Mouse (Mus musculus) myocyte (in vitro differentiated cells): ENCODE results near the gene Pold3. TPM values are rescaled to one million over a fixed set of nuclear protein-coding genes. Genes with fewer than 3 reads are reported as not detected.

Experiments used
- H3K27me3 ChIP-seq: one replicate; pipeline ENCODE4 v1.6.1; 2011; ENCODE audit not compliant: control insufficient read depth, insufficient read depth, insufficient read length
- H3K36me3 ChIP-seq: one replicate; pipeline ENCODE4 v1.6.1; 2011; ENCODE audit not compliant: control insufficient read depth, insufficient read depth
- H3K4me2 ChIP-seq: one replicate; pipeline ENCODE4 v1.6.1; 2011; ENCODE audit warnings: low read depth, control low read depth
- H3K4me3 ChIP-seq: one replicate; pipeline ENCODE4 v1.5.1; 2011; ENCODE audit warnings: mild to moderate bottlenecking, control low read depth, moderate library complexity
- H3K79me2 ChIP-seq: one replicate; pipeline ENCODE4 v1.6.1; 2011; ENCODE audit not compliant: control insufficient read depth, insufficient read depth
- H3ac ChIP-seq: one replicate; pipeline ENCODE4 v1.6.1; 2011; ENCODE audit not compliant: control insufficient read depth, insufficient read length
- CEBPB ChIP-seq: IDR thresholded peaks from 2 replicates; pipeline ENCODE4 v1.6.1; 2011; ENCODE audit warnings: mild to moderate bottlenecking, moderate library complexity; ENCODE audit not compliant: poor library complexity, insufficient read depth, severe bottlenecking
- E2F4 ChIP-seq: IDR thresholded peaks from one replicate; pipeline ENCODE4 v1.6.1; 2011; ENCODE audit warnings: mild to moderate bottlenecking, control low read depth, moderate library complexity; ENCODE audit not compliant: insufficient read depth
- MAX ChIP-seq: IDR thresholded peaks from one replicate; pipeline ENCODE4 v1.6.1; 2011; ENCODE audit warnings: low read depth, mild to moderate bottlenecking, control low read depth
- MYOD1 ChIP-seq, 3 experiments: IDR thresholded peaks; one replicate each; pipeline ENCODE4 v1.6.1; 2011; ENCODE audit warnings: control low read depth in 2 of 3, low read depth in 2 of 3, mild to moderate bottlenecking in 2 of 3, moderate library complexity in 1 of 3; ENCODE audit not compliant: insufficient read length in 2 of 3, control insufficient read depth in 1 of 3
- MYOG ChIP-seq, 3 experiments: IDR thresholded peaks; one replicate each; pipeline ENCODE4 v1.6.1; 2011; ENCODE audit warnings: control low read depth in 2 of 3, low read depth in 2 of 3, mild to moderate bottlenecking in 2 of 3; ENCODE audit not compliant: insufficient read length in 2 of 3, control insufficient read depth in 1 of 3, insufficient read depth in 1 of 3
- POLR2A ChIP-seq: IDR thresholded peaks from one replicate; pipeline ENCODE4 v1.6.1; 2011; ENCODE audit warnings: low read depth, mild to moderate bottlenecking, control low read depth, moderate library complexity; ENCODE audit not compliant: insufficient read length
- POLR2AphosphoS2 ChIP-seq: IDR thresholded peaks from one replicate; pipeline ENCODE4 v1.6.1; 2011; ENCODE audit warnings: low read depth, control low read depth; ENCODE audit not compliant: insufficient read length
- REST ChIP-seq: IDR thresholded peaks from one replicate; pipeline ENCODE4 v1.6.1; 2011; ENCODE audit warnings: mild to moderate bottlenecking, control low read depth, moderate library complexity; ENCODE audit not compliant: insufficient read depth, insufficient read length
- SRF ChIP-seq: IDR thresholded peaks from one replicate; pipeline ENCODE4 v1.6.1; 2011; ENCODE audit warnings: low read depth; ENCODE audit not compliant: control insufficient read depth, insufficient read length
- TCF12 ChIP-seq: IDR thresholded peaks from one replicate; pipeline ENCODE4 v1.6.1; 2011; ENCODE audit warnings: mild to moderate bottlenecking, control low read depth; ENCODE audit not compliant: poor library complexity, insufficient read depth, severe bottlenecking
- TCF3 ChIP-seq: IDR thresholded peaks from one replicate; pipeline ENCODE4 v1.6.1; 2011; ENCODE audit warnings: low read depth, control low read depth; ENCODE audit not compliant: insufficient read length
- USF1 ChIP-seq: IDR thresholded peaks from one replicate; pipeline ENCODE4 v1.6.1; 2011; ENCODE audit warnings: low read depth, mild to moderate bottlenecking, control low read depth, moderate library complexity
- polyA plus RNA-seq: library from polyadenylated mRNA; unstranded; fragments of >200 nt; fragmentation: generic; extraction: Trizol; gene quantifications from one replicate; pipeline ENCODE4 v1.2.1, GENCODE M21; 2012; ENCODE audit warnings: missing spikeins

Pold3 gene
- polyA plus RNA-seq: 7.4 TPM

DNA sequence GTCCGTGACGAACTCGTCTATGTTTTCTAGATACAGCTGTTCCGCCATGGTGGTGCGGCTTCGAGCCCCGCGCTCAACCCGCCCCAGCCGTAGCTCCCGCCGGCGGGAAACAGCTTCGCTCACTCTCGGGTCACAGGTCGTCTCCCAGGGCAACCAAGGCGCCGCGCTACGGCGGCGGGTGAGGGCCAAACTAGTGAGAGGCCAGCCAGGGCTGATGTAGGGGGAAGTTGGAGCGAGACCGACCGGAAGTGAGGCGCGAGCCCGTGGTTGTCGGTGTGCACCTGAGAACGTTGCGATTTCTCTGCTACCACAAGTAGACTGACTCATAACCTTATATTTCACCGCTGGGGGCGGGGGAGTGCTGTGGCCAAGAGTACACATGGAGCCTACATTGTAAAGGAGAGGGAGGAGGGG, at the start of gene Pold3:
Pold3 (minus strand) TSS at position 190 of the 414 bp plus-strand sequence.
- peak within 1 kb of the TSS; percentile 76 for H3ac ChIP-seq
- H3K4me2 ChIP-seq: peak within 1 kb of the TSS; percentile 83
- no peaks in the 10 kb centered on the region for H3K27me3 ChIP-seq
- H3K79me2 ChIP-seq: peaks cover 11% of the 10 kb centered on the region
- TF ChIP-seq POLR2AphosphoS2: peak; percentile 74
- TF ChIP-seq MYOD1 (IDR thresholded peaks at IDR 0.05; ENCODE audit: control insufficient read depth in 1 of 3, insufficient read length in 2 of 3, low read depth in 2 of 3): no peak
- TF ChIP-seq USF1: no peak
- no peak for TF ChIP-seq TCF3
- TF ChIP-seq POLR2A: peak; percentile 77
- no peak for TF ChIP-seq MYOG (IDR thresholded peaks at IDR 0.05; ENCODE audit: control insufficient read depth in 1 of 3, insufficient read depth in 1 of 3, insufficient read length in 2 of 3, low read depth in 2 of 3)
- no peak for TF ChIP-seq CEBPB
- TF ChIP-seq E2F4: peak; percentile 85
- no peak for TF ChIP-seq SRF
- no peak for TF ChIP-seq TCF12
- no peak for TF ChIP-seq REST
- no peak for TF ChIP-seq MAX
- H3K36me3 ChIP-seq: peaks cover 6% of the 10 kb centered on the region
- peak within 1 kb of the TSS; percentile 65 for H3K4me3 ChIP-seq

DNA sequence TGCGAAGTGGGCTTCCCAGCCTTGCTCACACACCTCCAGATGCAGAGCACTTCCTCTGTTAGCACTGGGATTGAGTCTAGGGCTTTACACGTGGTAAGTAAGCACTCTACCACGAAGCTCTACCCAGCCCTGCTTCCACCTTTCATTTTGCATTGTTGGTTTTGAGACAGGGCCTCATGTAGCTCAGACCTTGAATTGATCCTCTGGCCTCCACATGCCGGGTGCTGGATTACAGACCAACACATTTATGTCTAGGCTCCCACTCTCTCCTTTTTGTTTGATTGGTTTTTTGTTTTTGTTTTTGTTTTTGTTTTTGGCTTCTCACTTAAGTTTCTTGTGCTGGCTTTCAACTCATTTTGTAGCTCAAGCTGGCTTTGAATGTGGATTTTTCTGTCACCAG, 49.4 kb upstream of the Pold3 start:
- H3K4me2 ChIP-seq: no peak overlapping the region
- TF ChIP-seq CEBPB: no peak
- no peak for TF ChIP-seq E2F4
- TF ChIP-seq SRF: no peak
- no peak for TF ChIP-seq TCF3
- H3ac ChIP-seq: no peak overlapping the region
- no peaks in the 10 kb centered on the region for H3K79me2 ChIP-seq
- H3K27me3 ChIP-seq: no peaks in the 10 kb centered on the region
- H3K36me3 ChIP-seq: no peaks in the 10 kb centered on the region
- H3K4me3 ChIP-seq: no peak overlapping the region

DNA sequence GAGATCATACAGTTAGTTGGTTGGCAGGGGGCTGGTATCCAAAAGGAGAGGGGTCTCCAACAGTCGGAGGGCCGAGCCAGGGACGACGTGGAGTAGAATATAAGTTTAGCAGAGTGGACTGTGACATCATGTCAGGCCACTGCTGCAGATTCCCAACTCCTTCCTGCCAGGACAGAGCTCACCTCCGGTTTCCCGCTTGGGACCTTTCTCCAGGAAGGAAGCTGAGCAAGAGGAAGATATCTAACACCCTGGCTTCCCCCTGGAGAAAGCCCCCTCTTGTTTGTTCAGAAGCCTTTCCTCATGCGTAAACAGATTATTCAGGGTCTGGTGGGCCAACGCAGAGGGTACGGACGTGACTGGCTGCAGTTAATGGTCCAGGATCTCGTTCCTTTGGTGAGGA, 47.3 kb upstream of the Pold3 start:
- Histone ChIP-seq H3K27me3 (no peaks in the 10 kb centered on the region), H3K4me2 (no peak overlapping the region), H3K4me3 (no peak overlapping the region), H3ac (no peak overlapping the region), H3K36me3 (no peaks in the 10 kb centered on the region), H3K79me2 (no peaks in the 10 kb centered on the region)
- no peak for TF ChIP-seq POLR2A
- TF ChIP-seq USF1: no peak
- no peak for TF ChIP-seq SRF
- no peak for TF ChIP-seq MYOG (IDR thresholded peaks at IDR 0.05; ENCODE audit: control insufficient read depth in 1 of 3, insufficient read depth in 1 of 3, insufficient read length in 2 of 3, low read depth in 2 of 3)
- no peak for TF ChIP-seq POLR2AphosphoS2
- TF ChIP-seq MYOD1 (IDR thresholded peaks at IDR 0.05; ENCODE audit: control insufficient read depth in 1 of 3, insufficient read length in 2 of 3, low read depth in 2 of 3): no peak
- TF ChIP-seq REST: no peak
- TF ChIP-seq TCF12: no peak
- TF ChIP-seq CEBPB: no peak
- no peak for TF ChIP-seq TCF3
- TF ChIP-seq MAX: no peak
- no peak for TF ChIP-seq E2F4

DNA sequence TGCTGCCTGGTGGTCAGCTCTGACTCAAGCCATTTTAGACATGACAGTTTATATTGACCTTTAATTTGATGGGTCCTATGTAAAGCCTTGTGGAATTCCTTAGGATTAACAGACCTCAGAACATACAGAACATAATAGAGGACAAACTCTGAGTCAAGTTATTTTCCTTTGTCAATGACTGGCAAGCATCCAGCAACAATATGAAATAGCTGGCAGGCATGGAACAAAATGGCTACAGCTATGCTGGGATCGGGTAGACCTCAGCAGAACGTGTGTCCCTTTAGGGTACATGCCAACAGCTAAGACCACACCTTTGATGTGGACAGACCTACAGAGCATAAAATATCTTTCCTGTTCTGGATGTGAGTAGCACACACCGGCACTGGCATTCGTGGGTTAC, 42.1 kb upstream of the Pold3 start:
- Histone ChIP-seq H3K4me3 (no peak overlapping the region), H3ac (no peak overlapping the region)
- TF ChIP-seq MYOG (IDR thresholded peaks at IDR 0.05; ENCODE audit: control insufficient read depth in 1 of 3, insufficient read depth in 1 of 3, insufficient read length in 2 of 3, low read depth in 2 of 3) (no peak), POLR2A (no peak), E2F4 (no peak), MYOD1 (IDR thresholded peaks at IDR 0.05; ENCODE audit: control insufficient read depth in 1 of 3, insufficient read length in 2 of 3, low read depth in 2 of 3) (no peak), SRF (no peak), CEBPB (no peak), MAX (no peak), POLR2AphosphoS2 (no peak), REST (no peak), TCF3 (no peak), USF1 (no peak), TCF12 (no peak)

DNA sequence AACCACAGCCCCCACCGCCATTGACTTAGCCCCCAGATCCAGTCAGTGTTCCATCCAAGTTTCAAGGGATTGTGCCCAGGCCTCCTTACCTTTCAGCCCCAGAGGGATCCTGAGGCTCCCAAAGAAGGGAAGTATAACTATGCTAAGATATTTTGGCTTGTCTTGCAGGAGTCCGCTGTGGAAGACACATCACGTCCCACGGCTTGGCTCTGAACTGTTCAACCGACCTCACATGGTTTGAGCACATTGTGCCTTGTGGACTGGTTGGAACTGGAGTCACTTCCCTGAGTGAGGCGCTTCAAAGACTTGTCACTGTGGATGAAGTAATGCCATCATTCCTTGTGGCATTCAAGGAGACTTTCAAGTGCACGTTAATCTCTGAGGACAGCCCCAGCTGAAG, 38.6 kb upstream of the Pold3 start:
- H3ac ChIP-seq: peak overlapping the region; percentile 51
- peak overlapping the region; percentile 32 for H3K4me3 ChIP-seq
- no peaks in the 10 kb centered on the region for H3K79me2 ChIP-seq
- H3K27me3 ChIP-seq: no peaks in the 10 kb centered on the region
- peak overlapping the region; percentile 86 for H3K4me2 ChIP-seq
- H3K36me3 ChIP-seq: no peaks in the 10 kb centered on the region
- no peak for TF ChIP-seq MYOG (IDR thresholded peaks at IDR 0.05; ENCODE audit: control insufficient read depth in 1 of 3, insufficient read depth in 1 of 3, insufficient read length in 2 of 3, low read depth in 2 of 3)
- no peak for TF ChIP-seq SRF
- no peak for TF ChIP-seq E2F4
- no peak for TF ChIP-seq POLR2A
- TF ChIP-seq TCF3: no peak
- no peak for TF ChIP-seq POLR2AphosphoS2
- no peak for TF ChIP-seq MYOD1 (IDR thresholded peaks at IDR 0.05; ENCODE audit: control insufficient read depth in 1 of 3, insufficient read length in 2 of 3, low read depth in 2 of 3)
- no peak for TF ChIP-seq TCF12
- TF ChIP-seq CEBPB: no peak
- no peak for TF ChIP-seq USF1

More for the DNA sequence above, 42.1 kb upstream of the Pold3 start:
- Histone ChIP-seq H3K79me2 (no peaks in the 10 kb centered on the region), H3K36me3 (no peaks in the 10 kb centered on the region), H3K4me2 (no peak overlapping the region), H3K27me3 (no peaks in the 10 kb centered on the region)
